Mouse (Mus musculus): ENCODE measurements at regions not wholly inside any gene's neighbourhood (a gene's known extent, or its start where the extent isn't known, plus 50 kb on each side); places are given as distances from the start of the nearest gene placed in this dataset.
A peak's percentile ranks its signal among the peaks of the same experiment; 100 is the strongest.
"Not testable (repeated sequence)": the region's sequence is repeated elsewhere in the genome, so short reads cannot be mapped to it uniquely, and the experiment has no call there.

GRCm38 (mm10) chr16:42501109-42501508 lies 160.7 kb upstream of the Gap43 start:
- not testable (repeated sequence) for H3K4me3 ChIP-seq (ENCODE audit: low read depth, low read length); H3K36me3 ChIP-seq (ENCODE audit: control insufficient read depth, insufficient read depth, low read length, poor library complexity, severe bottlenecking); H3K9me3 ChIP-seq (replicated peaks; ENCODE audit: control insufficient read depth, insufficient read depth, low read length, poor library complexity, severe bottlenecking); H3K27ac ChIP-seq (ENCODE audit: insufficient read depth, low read length); H3K9ac ChIP-seq (ENCODE audit: low read depth, poor library complexity, severe bottlenecking); H3K27me3 ChIP-seq (ENCODE audit: control insufficient read depth, insufficient read depth, low read length, poor library complexity, severe bottlenecking); H3K4me1 ChIP-seq (ENCODE audit: control insufficient read depth, insufficient read depth, low read length)
- peak; percentile 79; the same call in 1 of the 2 replicates for TF ChIP-seq EP300 (IDR thresholded peaks at IDR 0.05; ENCODE audit: insufficient read depth, low read depth, low read length)

- H3K9me3 ChIP-seq (replicated peaks; ENCODE audit: control insufficient read depth, insufficient read depth, low read length, poor library complexity, severe bottlenecking): no peaks in the 10 kb centered on the region
- no peak overlapping the region for H3K9ac ChIP-seq (ENCODE audit: low read depth, poor library complexity, severe bottlenecking)
- H3K4me1 ChIP-seq (ENCODE audit: control insufficient read depth, insufficient read depth, low read length): no peaks in the 10 kb centered on the region
- TF ChIP-seq POLR2A (IDR thresholded peaks at IDR 0.05; ENCODE audit: insufficient read depth, low read length): no peak
- no peak for TF ChIP-seq CTCF (IDR thresholded peaks at IDR 0.05; ENCODE audit: low read depth, low read length)
- TF ChIP-seq EP300 (IDR thresholded peaks at IDR 0.05; ENCODE audit: insufficient read depth, low read depth, low read length): no peak
- no peaks in the 10 kb centered on the region for H3K27me3 ChIP-seq (ENCODE audit: control insufficient read depth, insufficient read depth, low read length, poor library complexity, severe bottlenecking)
- H3K4me3 ChIP-seq (ENCODE audit: low read depth, low read length): no peak overlapping the region
- H3K27ac ChIP-seq (ENCODE audit: insufficient read depth, low read length): no peak overlapping the region
- no peaks in the 10 kb centered on the region for H3K36me3 ChIP-seq (ENCODE audit: control insufficient read depth, insufficient read depth, low read length, poor library complexity, severe bottlenecking)
Measured at GRCm38 (mm10) chr16:42499514-42499913, 159.1 kb upstream of the Gap43 start.

GRCm38 (mm10) chr16:42498368-42498767 lies 157.9 kb upstream of the Gap43 start:
- Histone ChIP-seq H3K36me3 (ENCODE audit: control insufficient read depth, insufficient read depth, low read length, poor library complexity, severe bottlenecking) (no peaks in the 10 kb centered on the region), H3K27me3 (ENCODE audit: control insufficient read depth, insufficient read depth, low read length, poor library complexity, severe bottlenecking) (no peaks in the 10 kb centered on the region), H3K4me3 (ENCODE audit: low read depth, low read length) (no peak overlapping the region), H3K9ac (ENCODE audit: low read depth, poor library complexity, severe bottlenecking) (no peak overlapping the region), H3K9me3 (replicated peaks; ENCODE audit: control insufficient read depth, insufficient read depth, low read length, poor library complexity, severe bottlenecking) (no peaks in the 10 kb centered on the region), H3K4me1 (ENCODE audit: control insufficient read depth, insufficient read depth, low read length) (no peaks in the 10 kb centered on the region), H3K27ac (ENCODE audit: insufficient read depth, low read length) (no peak overlapping the region)
- no peak for TF ChIP-seq CTCF (IDR thresholded peaks at IDR 0.05; ENCODE audit: low read depth, low read length)

GRCm38 (mm10) chr16:42493596-42493995 lies 153.1 kb upstream of the Gap43 start:
- TF ChIP-seq CTCF (IDR thresholded peaks at IDR 0.05; ENCODE audit: low read depth, low read length) (no peak), EP300 (IDR thresholded peaks at IDR 0.05; ENCODE audit: insufficient read depth, low read depth, low read length) (0 out of 2 replicates have a peak, but pooled peaks have one; percentile 27), POLR2A (IDR thresholded peaks at IDR 0.05; ENCODE audit: insufficient read depth, low read length) (no peak)
- Histone ChIP-seq H3K36me3 (ENCODE audit: control insufficient read depth, insufficient read depth, low read length, poor library complexity, severe bottlenecking) (no peaks in the 10 kb centered on the region), H3K9me3 (replicated peaks; ENCODE audit: control insufficient read depth, insufficient read depth, low read length, poor library complexity, severe bottlenecking) (no peaks in the 10 kb centered on the region), H3K27me3 (ENCODE audit: control insufficient read depth, insufficient read depth, low read length, poor library complexity, severe bottlenecking) (no peaks in the 10 kb centered on the region), H3K4me3 (ENCODE audit: low read depth, low read length) (no peak overlapping the region), H3K27ac (ENCODE audit: insufficient read depth, low read length) (no peak overlapping the region), H3K9ac (ENCODE audit: low read depth, poor library complexity, severe bottlenecking) (no peak overlapping the region), H3K4me1 (ENCODE audit: control insufficient read depth, insufficient read depth, low read length) (no peaks in the 10 kb centered on the region)

GRCm38 (mm10) chr16:42488745-42489144 lies 148.3 kb upstream of the Gap43 start:
- H3K4me1 ChIP-seq (ENCODE audit: control insufficient read depth, insufficient read depth, low read length): no peaks in the 10 kb centered on the region
- H3K36me3 ChIP-seq (ENCODE audit: control insufficient read depth, insufficient read depth, low read length, poor library complexity, severe bottlenecking): no peaks in the 10 kb centered on the region
- no peak overlapping the region for H3K9ac ChIP-seq (ENCODE audit: low read depth, poor library complexity, severe bottlenecking)
- no peak overlapping the region for H3K4me3 ChIP-seq (ENCODE audit: low read depth, low read length)
- H3K9me3 ChIP-seq (replicated peaks; ENCODE audit: control insufficient read depth, insufficient read depth, low read length, poor library complexity, severe bottlenecking): no peaks in the 10 kb centered on the region
- H3K27me3 ChIP-seq (ENCODE audit: control insufficient read depth, insufficient read depth, low read length, poor library complexity, severe bottlenecking): no peaks in the 10 kb centered on the region
- H3K27ac ChIP-seq (ENCODE audit: insufficient read depth, low read length): no peak overlapping the region
- TF ChIP-seq POLR2A (IDR thresholded peaks at IDR 0.05; ENCODE audit: insufficient read depth, low read length) (no peak), CTCF (IDR thresholded peaks at IDR 0.05; ENCODE audit: low read depth, low read length) (no peak), EP300 (IDR thresholded peaks at IDR 0.05; ENCODE audit: insufficient read depth, low read depth, low read length) (no peak)

- Histone ChIP-seq H3K27me3 (ENCODE audit: control insufficient read depth, insufficient read depth, low read length, poor library complexity, severe bottlenecking) (no peaks in the 10 kb centered on the region), H3K4me3 (ENCODE audit: low read depth, low read length) (no peak overlapping the region), H3K36me3 (ENCODE audit: control insufficient read depth, insufficient read depth, low read length, poor library complexity, severe bottlenecking) (no peaks in the 10 kb centered on the region), H3K4me1 (ENCODE audit: control insufficient read depth, insufficient read depth, low read length) (no peaks in the 10 kb centered on the region), H3K9me3 (replicated peaks; ENCODE audit: control insufficient read depth, insufficient read depth, low read length, poor library complexity, severe bottlenecking) (0 out of 2 replicates have a peak, but pooled peaks cover 3% of the 10 kb centered on the region), H3K9ac (ENCODE audit: low read depth, poor library complexity, severe bottlenecking) (no peak overlapping the region), H3K27ac (ENCODE audit: insufficient read depth, low read length) (no peak overlapping the region)
- TF ChIP-seq POLR2A (IDR thresholded peaks at IDR 0.05; ENCODE audit: insufficient read depth, low read length) (no peak), EP300 (IDR thresholded peaks at IDR 0.05; ENCODE audit: insufficient read depth, low read depth, low read length) (no peak), CTCF (IDR thresholded peaks at IDR 0.05; ENCODE audit: low read depth, low read length) (no peak)
Measured at GRCm38 (mm10) chr16:42479978-42480377, 139.5 kb upstream of the Gap43 start.
